Mouse (Mus musculus) liver, adult 2 months (tissue): ENCODE results near the gene Adi1. TPM values are rescaled to one million over a fixed set of nuclear protein-coding genes. Genes with fewer than 3 reads are reported as not detected.

ENCODE experiments used
- DNase-seq: peaks from one replicate; pipeline ENCODE4 v3.0.0-alpha.2; 2011; ENCODE audit warnings: low read depth, low spot score; ENCODE audit errors: extremely low read depth
- H3K27ac ChIP-seq: fragments of 200-500 bp; replicated peaks from 2 replicates; pipeline ENCODE4 v1.5.1; 2012; ENCODE audit warnings: low read depth, mild to moderate bottlenecking, control low read depth, inconsistent platforms, low read length; ENCODE audit not compliant: insufficient read depth
- H3K27me3 ChIP-seq: fragments of 200-500 bp; 2 replicates; pipeline ENCODE4 v1.6.1; 2012; ENCODE audit warnings: mild to moderate bottlenecking, moderate library complexity, low read length, inconsistent platforms; ENCODE audit not compliant: control insufficient read depth, insufficient read depth
- H3K36me3 ChIP-seq: fragments of 200-500 bp; 2 replicates; pipeline ENCODE4 v1.6.1; 2012; ENCODE audit warnings: low read length, inconsistent platforms; ENCODE audit not compliant: control insufficient read depth, insufficient read depth
- H3K4me1 ChIP-seq: fragments of 200-500 bp; 2 replicates; pipeline ENCODE4 v1.6.1; 2011; ENCODE audit warnings: low read length; ENCODE audit not compliant: control insufficient read depth, insufficient read depth
- H3K4me3 ChIP-seq: fragments of 200-500 bp; 2 replicates; pipeline ENCODE4 v1.5.1; 2011; ENCODE audit warnings: low read depth, mild to moderate bottlenecking, control low read depth, low read length, moderate library complexity; ENCODE audit not compliant: insufficient read depth
- H3K79me2 ChIP-seq: fragments of 200-500 bp; 2 replicates; pipeline ENCODE4 v1.6.1; 2012; ENCODE audit warnings: inconsistent platforms, mild to moderate bottlenecking, low read length, moderate library complexity; ENCODE audit not compliant: control insufficient read depth, insufficient read depth
- H3K9ac ChIP-seq: fragments of 200-500 bp; 2 replicates; pipeline ENCODE4 v1.6.1; 2012; ENCODE audit warnings: low read depth, mild to moderate bottlenecking, control low read depth, inconsistent platforms, low read length
- CTCF ChIP-seq: fragments of 200-500 bp; IDR thresholded peaks from 2 replicates; pipeline ENCODE4 v1.5.1; 2011; ENCODE audit warnings: low read depth, low read length, control low read depth
- POLR2A ChIP-seq: fragments of 200-500 bp; IDR thresholded peaks from 2 replicates; pipeline ENCODE4 v1.6.1; 2011; ENCODE audit warnings: low read length, control low read depth; ENCODE audit not compliant: insufficient read depth; ENCODE audit errors: extremely low read depth
- WGBS: fragments of 180-500 bp; shearing (Covaris S2); methylation state at CpG from one replicate; pipeline ENCODE4 v1.1.7; 2018; 5-methylcytosine and 5-hydroxymethylcytosine counted together
- polyA plus RNA-seq: library from polyadenylated mRNA; depleted of rRNA; stranded (reverse); fragments of >200 nt; gene quantifications from 2 replicates; pipeline ENCODE4 v1.2.3, GENCODE M21; 2012
- total RNA-seq: library from RNA; depleted of rRNA; stranded (reverse); fragments of >200 nt; gene quantifications from 2 replicates; pipeline ENCODE4 v1.2.3, GENCODE M21; 2014

Adi1 gene
- total and polyA plus RNA-seq, 2 experiments: 61.8 to 101 TPM

DNA sequence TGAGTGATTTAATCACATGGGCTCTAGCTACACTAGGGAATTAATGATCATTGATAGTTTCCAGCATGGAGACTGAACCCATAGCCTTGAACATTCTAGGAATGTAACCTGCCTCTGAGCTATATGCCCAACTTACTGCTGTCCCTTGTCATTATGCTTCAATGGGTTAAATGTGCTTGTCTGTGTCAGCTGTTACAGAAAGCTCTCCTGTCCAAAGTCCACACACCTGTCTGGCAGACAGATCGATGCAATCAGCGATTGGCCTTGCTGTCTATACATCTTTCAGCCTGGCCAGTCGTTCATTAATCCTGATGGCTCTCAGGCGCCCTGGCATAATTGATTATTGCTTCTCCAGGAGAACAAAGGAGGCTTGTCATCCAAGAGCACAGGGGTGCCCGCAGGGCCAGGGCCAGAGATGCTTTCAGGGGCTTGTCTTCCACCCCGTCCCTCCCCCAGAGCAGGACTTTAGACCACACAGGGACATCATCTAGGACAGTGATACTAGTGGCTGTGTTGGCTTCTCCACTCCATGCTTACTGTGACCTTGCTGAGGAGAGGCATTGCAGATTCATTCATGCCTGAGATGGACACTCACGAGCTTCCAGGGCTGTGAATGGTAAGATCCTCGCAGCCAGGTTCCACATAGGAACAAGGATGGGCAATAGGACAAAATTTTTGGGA, 11.3 kb downstream of the Adi1 start:
- peak; percentile 85 for DNase-seq
- H3K27me3 ChIP-seq: no peaks in the 10 kb centered on the region
- TF ChIP-seq CTCF (no peak), POLR2A (no peak)
- H3K79me2 ChIP-seq: peaks cover 9% of the 10 kb centered on the region; the same call in 1 of the 2 replicates
- no peak overlapping the region for H3K4me3 ChIP-seq
- H3K36me3 ChIP-seq: peaks cover 15% of the 10 kb centered on the region
- peak overlapping the region; percentile 73 for H3K27ac ChIP-seq
- peaks cover 21% of the 10 kb centered on the region for H3K4me1 ChIP-seq
- H3K9ac ChIP-seq: no peak overlapping the region
- 24% methylated on average over 8 of the region's 8 CpGs for WGBS

DNA sequence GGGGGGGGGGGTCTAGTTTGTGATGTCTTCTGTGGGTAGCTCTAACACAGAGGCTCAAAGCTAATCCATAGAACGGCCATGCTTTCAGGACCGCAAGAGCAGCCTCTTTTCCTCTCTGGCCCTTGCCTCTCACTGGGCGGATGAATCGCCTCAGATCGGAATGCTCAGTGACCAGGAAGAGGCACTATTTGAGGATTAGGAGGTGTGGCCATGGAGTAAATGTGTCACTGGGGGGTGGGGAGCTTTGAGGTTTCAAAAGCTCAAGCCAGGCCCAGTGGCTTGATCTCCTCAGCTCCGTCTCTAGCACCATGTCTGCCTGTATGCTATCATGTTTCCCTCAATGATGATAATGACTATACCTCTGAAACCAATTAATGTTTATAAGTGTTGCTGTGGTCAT, 14.0 kb downstream of the Adi1 start:
- Histone ChIP-seq H3K27me3 (no peaks in the 10 kb centered on the region), H3K4me1 (peaks cover 19% of the 10 kb centered on the region), H3K79me2 (peaks cover 8% of the 10 kb centered on the region; the same call in 1 of the 2 replicates), H3K27ac (no peak overlapping the region), H3K4me3 (no peak overlapping the region), H3K9ac (no peak overlapping the region), H3K36me3 (peaks cover 8% of the 10 kb centered on the region)
- WGBS: 43% methylated on average over 6 of the region's 6 CpGs
- no peak for TF ChIP-seq POLR2A
- TF ChIP-seq CTCF: no peak
- DNase-seq: peak; percentile 63

DNA sequence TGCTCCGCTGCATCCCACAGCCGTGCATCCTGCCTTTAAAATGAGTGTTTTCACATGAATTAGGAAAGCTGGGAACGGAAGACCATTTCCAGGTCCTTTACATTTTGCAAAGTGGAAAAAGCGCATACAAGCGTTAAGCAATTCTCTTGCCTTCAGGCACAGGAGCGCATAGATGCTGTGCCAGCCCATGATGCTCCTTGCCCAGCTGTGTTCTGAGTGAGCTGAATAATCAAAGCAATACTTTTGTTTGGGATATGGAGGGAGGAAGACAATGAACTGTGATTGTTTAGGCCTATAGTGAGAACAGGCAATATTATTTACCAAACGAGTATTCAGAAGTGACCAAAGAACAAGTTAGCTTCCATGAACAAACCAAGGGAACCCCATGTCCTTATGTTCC, 15.7 kb downstream of the Adi1 start:
- whole genome bisulfite sequencing: 96% methylated on average over 7 of the region's 7 CpGs
- H3K4me1 ChIP-seq: peaks cover 16% of the 10 kb centered on the region

DNA sequence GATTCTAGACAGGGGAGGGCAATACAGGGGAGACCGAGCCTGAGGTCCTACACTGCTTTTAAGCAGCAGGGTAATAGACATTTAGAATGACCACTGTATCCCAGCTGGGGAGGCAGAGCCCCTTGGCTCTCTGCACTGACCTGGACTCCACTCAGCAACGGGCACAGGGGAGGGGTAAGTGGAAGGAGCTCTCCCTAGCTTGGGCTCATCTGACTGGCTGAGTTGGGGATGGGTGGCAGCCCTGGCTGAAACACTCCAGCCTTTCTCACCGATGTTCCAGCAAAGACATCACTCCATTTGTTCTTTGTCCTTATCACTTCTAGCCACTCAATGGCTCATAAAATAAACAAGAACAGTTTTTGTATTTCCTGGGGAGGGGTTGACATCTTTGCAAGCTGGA, 18.7 kb downstream of the Adi1 start:
- TF ChIP-seq CTCF (no peak), POLR2A (no peak)
- H3K4me1 ChIP-seq: peaks cover 8% of the 10 kb centered on the region; the same call in 1 of the 2 replicates
- no peak for DNase-seq
- H3K27ac ChIP-seq: no peak overlapping the region
- H3K4me3 ChIP-seq: no peak overlapping the region
- WGBS: 56% methylated on average over 3 of the region's 3 CpGs
- 0 out of 2 replicates have a peak, but pooled peaks cover 2% of the 10 kb centered on the region for H3K79me2 ChIP-seq
- H3K9ac ChIP-seq: no peak overlapping the region
- peaks cover 7% of the 10 kb centered on the region; the same call in 1 of the 2 replicates for H3K36me3 ChIP-seq
- H3K27me3 ChIP-seq: no peaks in the 10 kb centered on the region

More for the DNA sequence above, 15.7 kb downstream of the Adi1 start:
- H3K27ac ChIP-seq: no peak overlapping the region
- no peak for DNase-seq
- H3K36me3 ChIP-seq: peaks cover 7% of the 10 kb centered on the region; the same call in 1 of the 2 replicates
- H3K4me3 ChIP-seq: no peak overlapping the region
- H3K9ac ChIP-seq: no peak overlapping the region
- TF ChIP-seq POLR2A (no peak), CTCF (no peak)
- H3K79me2 ChIP-seq: peaks cover 6% of the 10 kb centered on the region; the same call in 1 of the 2 replicates
- H3K27me3 ChIP-seq: no peaks in the 10 kb centered on the region

DNA sequence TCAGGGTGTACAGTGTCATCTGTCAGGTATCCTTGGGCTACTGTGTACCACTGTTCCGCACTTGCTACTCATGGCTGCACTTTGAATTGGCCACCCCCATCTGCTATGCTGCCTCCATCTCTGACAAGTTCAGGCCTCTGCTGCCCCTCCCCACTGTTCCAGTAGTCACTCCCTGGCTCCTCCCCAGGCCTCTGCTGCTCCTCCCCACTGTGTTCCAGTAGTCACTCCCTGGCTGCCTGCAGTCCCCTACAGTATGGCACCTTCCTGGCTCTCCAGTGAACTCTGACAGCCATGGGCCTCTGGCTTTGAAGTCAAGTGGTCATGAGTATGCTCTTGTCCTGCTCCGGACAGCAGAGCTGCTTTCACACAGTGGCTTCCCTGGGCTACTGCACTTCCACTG, 19.2 kb downstream of the Adi1 start:
- no peak overlapping the region for H3K4me3 ChIP-seq
- WGBS: 91% methylated on average over 2 of the region's 2 CpGs
- H3K27ac ChIP-seq: no peak overlapping the region
- peaks cover 13% of the 10 kb centered on the region; the same call in 1 of the 2 replicates for H3K4me1 ChIP-seq
- peaks cover 7% of the 10 kb centered on the region; the same call in 1 of the 2 replicates for H3K36me3 ChIP-seq
- TF ChIP-seq POLR2A (no peak), CTCF (no peak)
- H3K27me3 ChIP-seq: no peaks in the 10 kb centered on the region
- no peak for DNase-seq
- H3K79me2 ChIP-seq: 0 out of 2 replicates have a peak, but pooled peaks cover 2% of the 10 kb centered on the region
- H3K9ac ChIP-seq: no peak overlapping the region

DNA sequence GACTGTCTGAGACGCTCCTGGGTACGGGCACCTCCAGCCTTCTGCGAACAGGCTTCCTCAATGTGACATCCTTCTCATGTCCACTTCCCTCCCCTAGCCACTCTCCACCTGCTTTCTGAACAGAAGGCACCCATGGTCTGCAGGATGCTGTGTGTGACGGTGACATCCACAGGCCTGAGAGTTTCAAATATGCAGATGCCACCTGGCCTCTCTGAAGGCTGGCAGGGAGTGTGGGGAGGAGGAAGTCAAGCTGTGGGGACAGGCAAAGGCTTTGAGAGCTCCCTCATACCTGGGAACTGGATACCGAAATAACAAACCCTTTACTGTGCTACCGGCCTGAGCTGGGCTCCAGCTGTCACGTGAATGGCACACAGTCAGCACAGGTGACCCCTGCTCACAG, 19.7 kb downstream of the Adi1 start:
- peaks cover 7% of the 10 kb centered on the region; the same call in 1 of the 2 replicates for H3K36me3 ChIP-seq

More for the DNA sequence above, 19.7 kb downstream of the Adi1 start:
- Histone ChIP-seq H3K4me1 (peaks cover 16% of the 10 kb centered on the region; the same call in 1 of the 2 replicates), H3K27ac (no peak overlapping the region), H3K4me3 (no peak overlapping the region), H3K79me2 (no peaks in the 10 kb centered on the region), H3K27me3 (no peaks in the 10 kb centered on the region), H3K9ac (no peak overlapping the region)
- TF ChIP-seq CTCF (no peak), POLR2A (no peak)
- 96% methylated on average over 7 of the region's 7 CpGs for WGBS
- DNase-seq: no peak
